Mouse (Mus musculus): Measurements from ENCODE around the gene Fam166b. TPM values are rescaled to one million over a fixed set of nuclear protein-coding genes. Genes with fewer than 3 reads are reported as not detected.

Gene Fam166b
- total RNA-seq, 2 experiments from 2014 or later, result 0.54 to 0.81 TPM

DNA sequence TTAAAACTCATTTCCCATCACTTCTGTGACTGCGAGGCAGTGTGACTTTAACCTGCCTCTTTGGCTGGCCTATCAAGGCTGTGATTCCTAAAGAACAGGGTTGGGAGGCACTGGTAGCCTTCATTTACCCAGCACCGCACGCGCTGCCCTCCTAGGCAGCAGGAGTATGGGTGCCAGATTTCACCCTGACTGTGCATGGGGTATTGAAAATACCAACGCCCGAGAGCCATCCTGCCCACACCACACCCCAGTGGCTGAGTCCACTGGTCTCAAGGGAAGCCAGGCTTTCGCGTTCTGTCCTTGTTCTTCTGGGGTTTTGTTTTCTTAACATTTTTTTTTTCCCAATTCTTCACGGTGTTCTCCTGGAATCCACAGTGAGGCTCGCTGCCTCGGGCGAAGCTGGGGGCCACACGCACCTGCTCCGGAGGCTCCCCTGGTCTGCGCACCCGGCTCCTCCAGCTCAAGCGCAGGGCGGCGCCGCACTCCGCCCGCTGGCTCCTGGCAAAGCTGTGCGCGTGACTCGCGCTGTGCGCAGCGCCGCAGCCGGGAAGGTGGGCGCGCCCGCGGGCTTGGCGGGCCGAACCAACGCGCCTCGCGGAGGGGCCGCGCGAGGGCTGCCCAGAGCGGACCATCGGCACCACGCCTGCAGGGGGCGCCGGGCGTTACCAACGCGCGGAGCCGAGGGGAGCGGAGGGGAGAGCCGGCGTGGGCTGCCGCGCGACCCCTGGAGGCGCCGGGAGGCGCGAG is 47.4 kb downstream of the Fam166b start, which contains the start of gene Rusc2:
TSS of gene Rusc2 (plus strand) at position 572 of the 747 bp plus-strand sequence.
- DNase-seq (ENCODE audit: low spot score in 2 of 2), result peak; percentile 92 to 95

DNA sequence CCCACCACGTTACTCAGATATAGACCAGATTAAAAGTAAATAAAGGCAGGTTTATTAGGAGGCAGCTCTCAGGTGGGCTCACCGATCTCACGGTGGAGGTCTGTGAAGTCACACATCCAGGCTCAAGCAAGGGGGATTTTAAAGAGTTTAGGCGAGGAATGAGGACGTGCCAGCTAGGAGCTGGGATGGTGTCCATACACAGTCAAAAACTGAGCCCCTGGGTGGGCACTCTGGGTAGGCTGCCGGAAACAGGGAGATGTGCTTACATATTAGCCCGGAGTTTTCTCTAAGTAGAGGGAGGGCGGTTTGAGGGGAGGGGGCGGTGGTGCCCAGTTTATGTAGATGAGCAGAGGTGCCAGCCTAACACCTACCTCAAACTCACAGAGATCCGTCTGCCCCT is 48.0 kb downstream of the Fam166b start:
- DNase-seq (ENCODE audit: low spot score in 2 of 2), result no peak

DNA sequence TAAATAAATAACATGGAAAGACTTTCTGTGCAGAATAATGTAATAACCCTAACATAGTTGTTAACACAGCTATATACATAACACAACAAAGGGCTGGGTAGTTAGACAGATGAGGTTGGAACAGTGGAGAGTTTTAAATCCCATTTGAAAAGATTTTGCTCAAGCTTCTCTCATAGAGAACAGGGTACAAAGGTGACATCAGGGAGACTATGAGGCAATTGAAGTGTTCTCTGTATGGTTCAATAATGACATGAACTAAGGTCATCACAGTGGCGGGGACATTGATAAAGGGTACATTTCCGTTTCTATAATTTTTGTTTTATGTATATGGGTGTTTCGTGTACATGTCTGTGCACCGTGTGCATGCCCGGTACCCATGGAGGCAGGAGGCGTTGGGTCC is 49.3 kb downstream of the Fam166b start:
- DNase-seq (ENCODE audit: low spot score in 2 of 2), result no peak

Other genes starting within 250 kb of the Fam166b start
- under 1 TPM; 0.23 to 0.52 TPM for gene Atp8b5, start 162.0 kb downstream of the Fam166b start, total RNA-seq (2021)
- gene Rusc2, start 47.2 kb downstream of the Fam166b start, total RNA-seq (2021), result 100 to 1,000 TPM; 119 to 124 TPM
- gene Tesk1, start 12.8 kb upstream of the Fam166b start, total RNA-seq (2021), result 10 to 100 TPM; 83.3 to 89.9 TPM
- gene Cd72, start 25.5 kb upstream of the Fam166b start, total RNA-seq (2021), result not detected
- not detected for gene Sit1, start 54.6 kb upstream of the Fam166b start, total RNA-seq (2021)
- gene Ccdc107, start 63.8 kb upstream of the Fam166b start, total RNA-seq (2021), result 10 to 100 TPM; 27.7 to 29.3 TPM
- gene Arhgef39, start 70.6 kb upstream of the Fam166b start, total RNA-seq (2021), result not detected
- not detected for gene Car9, start 77.8 kb upstream of the Fam166b start, total RNA-seq (2021)
- 1 to 10 TPM; 4.2 to 4.8 TPM for gene Tpm2, start 94.6 kb upstream of the Fam166b start, total RNA-seq (2021)
- 10 to 100 TPM; 67.4 to 74.5 TPM for gene Creb3, start 133.2 kb upstream of the Fam166b start, total RNA-seq (2021)
- 10 to 100 TPM; 35.8 to 42.1 TPM for gene Tln1, start 133.6 kb upstream of the Fam166b start, total RNA-seq (2021)
- 10 to 100 TPM; 43.6 to 48.0 TPM for gene Rgp1, start 149.6 kb upstream of the Fam166b start, total RNA-seq (2021)
- 10 to 100 TPM; 58.8 to 65.2 TPM for gene Gba2, start 149.7 kb upstream of the Fam166b start, total RNA-seq (2021)
- not detected for gene Msmp, start 155.4 kb upstream of the Fam166b start, total RNA-seq (2021)
- gene Npr2, start 202.8 kb upstream of the Fam166b start, total RNA-seq (2021), result 10 to 100 TPM; 47.2 to 52.7 TPM
- 1 to 10 TPM; 1.4 to 2.3 TPM for gene Spag8, start 224.5 kb upstream of the Fam166b start, total RNA-seq (2021)
- 10 to 100 TPM; 31.3 to 36.7 TPM for gene Hint2, start 227.3 kb upstream of the Fam166b start, total RNA-seq (2021)
- gene Tmem8b, start 239.8 kb upstream of the Fam166b start, total RNA-seq (2021), result 10 to 100 TPM; 68.2 to 72.1 TPM
- 1 to 10 TPM; 1.5 to 1.8 TPM for gene Fam221b, start 240.0 kb upstream of the Fam166b start, total RNA-seq (2021)